Mouse (Mus musculus) adrenal gland, postnatal 4 days (tissue): ENCODE measurements at regions not wholly inside any gene's neighbourhood (a gene's known extent, or its start where the extent isn't known, plus 50 kb on each side); places are given as distances from the start of the nearest gene placed in this dataset.
A peak's percentile ranks its signal among the peaks of the same experiment; 100 is the strongest.

Experiments
- DNase-seq, 2 experiments: peaks; one replicate each; pipeline ENCODE4 v3.0.0; 2021 to 2022; ENCODE audit warnings: low spot score in 2 of 2, mixed read lengths in 2 of 2

DNA sequence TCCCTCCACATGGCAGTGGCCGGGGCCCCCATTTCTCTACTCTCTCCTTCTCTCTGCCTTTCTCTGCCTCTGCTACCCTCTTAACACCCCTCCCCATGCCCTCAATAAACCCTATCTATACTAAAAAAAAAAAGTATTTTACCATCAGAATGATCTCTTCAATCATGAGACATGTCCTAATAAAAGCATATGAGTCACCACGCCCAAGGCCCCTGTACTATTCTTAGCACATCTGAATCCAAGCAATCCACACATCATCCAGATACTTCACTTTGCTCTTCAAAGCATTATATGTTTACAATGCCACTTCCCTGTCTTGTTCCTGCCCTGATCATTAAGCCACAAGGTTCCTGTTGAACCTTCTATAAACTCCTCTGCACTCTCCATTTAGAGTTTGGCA lies 1245.0 kb upstream of the Dsel start:
- DNase-seq, result peak in 1 of 2 experiments; percentile 3

- DNase-seq, result no peak
These were observed 1231.4 kb upstream of the Dsel start for GRCm38 (mm10) chr1:113096086-113096485.

DNA sequence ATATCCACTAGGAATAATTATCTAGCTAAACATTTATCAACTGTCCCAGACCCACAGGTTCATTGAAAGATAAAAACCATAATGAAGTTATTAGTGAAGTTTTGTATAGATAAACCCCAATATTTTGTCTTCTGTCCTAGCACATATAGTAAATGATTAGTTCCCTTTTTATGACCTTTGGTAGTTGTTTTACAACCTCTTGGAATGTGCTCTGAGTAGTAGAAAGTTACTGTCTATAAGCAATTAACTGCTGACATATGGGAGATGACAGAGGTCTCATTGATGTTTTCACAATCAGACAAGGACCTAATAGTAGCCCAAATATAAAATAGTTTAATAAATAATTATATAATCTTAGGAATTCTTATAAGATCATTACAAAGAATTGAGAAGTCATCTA lies 1224.7 kb upstream of the Dsel start:
- no peak for DNase-seq
